Mouse (Mus musculus) cerebellum, adult 11-12 months (tissue): Measurements from ENCODE around the gene Ugt2b38.
"Not testable (repeated sequence)": the region's sequence is repeated elsewhere in the genome, so short reads cannot be mapped to it uniquely, and the experiment has no call there.

Source experiments
- DNase-seq: peaks from one replicate; pipeline ENCODE4 v3.0.0; 2022

Ugt2b38 gene

DNA sequence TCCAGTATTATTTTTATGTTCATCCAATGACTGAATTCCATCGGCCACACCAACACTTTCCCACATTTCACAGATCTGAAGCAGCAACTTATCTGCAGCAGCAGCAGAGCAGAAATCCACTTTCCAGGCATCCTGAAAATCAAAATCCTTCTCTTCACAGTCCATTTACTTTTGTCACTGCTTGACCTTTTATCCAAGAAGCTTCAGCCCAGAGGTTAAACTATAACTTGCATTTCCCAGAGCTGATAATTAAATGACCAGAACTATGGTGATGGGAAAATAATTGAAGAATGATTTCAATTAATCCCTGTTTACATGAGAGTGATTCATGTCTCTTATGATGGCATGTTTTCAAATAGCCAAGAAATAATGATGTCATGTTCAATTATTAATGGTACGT, at the start of gene Ugt2b38:
TSS of gene Ugt2b38 (minus strand) at position 163 of the 400 bp plus-strand sequence.
- not testable (repeated sequence) for DNase-seq

DNA sequence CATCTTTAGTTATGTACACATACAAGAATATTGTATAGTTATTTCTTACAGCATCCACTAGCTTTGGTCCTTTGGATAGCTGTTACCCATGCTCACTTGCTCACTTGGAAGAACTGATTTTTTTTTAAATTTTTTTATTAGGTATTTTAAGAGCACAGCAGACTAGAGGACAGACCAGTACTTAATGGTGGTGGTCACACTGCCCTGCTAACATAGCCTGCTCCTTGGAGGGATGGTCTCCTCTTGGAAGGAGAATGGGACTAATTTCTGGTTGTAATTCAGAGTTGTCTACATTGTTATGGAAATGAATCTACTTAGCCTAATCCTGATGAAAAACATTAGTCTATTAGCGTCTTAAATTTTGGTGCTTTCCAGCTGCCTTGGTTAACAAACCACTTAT, 34.8 kb upstream of the Ugt2b38 start:
- DNase-seq: no peak

DNA sequence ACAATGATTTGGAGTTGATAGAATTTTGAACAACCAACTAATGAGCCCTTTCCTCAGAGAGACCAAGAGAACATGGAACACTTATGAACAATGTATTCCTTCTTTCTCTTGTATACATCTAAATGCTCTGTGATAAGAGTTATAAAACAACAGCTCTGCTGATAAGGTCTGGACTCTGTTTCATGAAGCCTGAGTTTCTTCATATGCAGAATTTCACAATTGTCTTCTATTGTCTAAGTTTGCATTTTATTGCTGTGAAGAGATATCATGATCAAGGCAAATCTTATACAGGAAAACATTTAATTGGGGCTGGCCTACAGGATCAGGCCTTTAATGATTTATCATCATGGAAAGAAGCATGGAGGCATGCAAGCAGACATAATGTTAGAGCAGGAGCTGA, 33.7 kb upstream of the Ugt2b38 start:
- DNase-seq: no peak

DNA sequence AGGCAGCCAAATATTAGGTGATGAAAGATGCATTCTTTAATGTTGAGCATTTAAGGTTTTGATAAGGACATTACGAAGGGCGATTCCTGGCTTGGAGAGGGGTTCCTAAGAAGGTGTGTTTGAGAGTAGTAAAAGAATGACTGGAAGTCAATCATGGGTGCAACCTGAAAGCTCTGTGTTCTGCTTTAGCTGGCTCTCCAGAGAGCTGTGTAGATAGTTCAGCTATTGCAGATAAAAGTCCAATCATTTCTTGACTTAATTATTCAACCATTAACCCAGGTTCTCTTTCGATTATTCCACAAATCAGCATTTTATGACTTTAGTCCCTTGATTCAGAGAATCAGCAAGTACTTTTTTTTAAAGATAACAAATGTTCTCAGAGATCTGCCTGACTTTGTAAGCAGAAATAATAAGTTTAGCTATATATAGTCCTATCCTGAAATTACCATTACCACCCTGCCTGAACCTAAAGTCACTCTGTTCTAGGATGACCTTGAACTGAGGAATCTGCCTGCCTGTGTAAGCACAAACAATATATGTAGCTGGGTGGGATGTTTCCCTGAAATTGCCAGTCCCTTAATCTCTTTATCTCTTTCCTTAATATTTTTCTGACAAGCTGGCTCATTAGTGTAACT, 32.3 kb upstream of the Ugt2b38 start:
- no peak for DNase-seq

DNA sequence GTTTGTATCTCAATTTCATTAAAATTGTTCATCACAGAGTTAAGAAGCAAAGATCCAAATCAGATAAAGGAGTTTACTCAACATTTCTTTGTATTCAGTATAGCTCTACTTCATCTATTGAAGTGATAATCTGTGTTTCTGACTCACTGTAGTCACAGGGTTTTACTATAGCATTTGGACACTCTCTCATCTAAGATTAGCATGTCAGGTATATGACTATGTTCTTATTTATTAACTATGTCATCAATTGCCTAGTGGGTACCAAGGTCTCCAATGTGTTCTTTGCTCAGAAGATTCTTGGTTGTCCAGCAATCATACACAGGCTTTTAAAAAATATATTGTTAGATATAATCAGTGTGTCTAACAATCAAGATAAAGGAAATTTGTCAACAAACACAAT, 31.5 kb upstream of the Ugt2b38 start:
- no peak for DNase-seq

DNA sequence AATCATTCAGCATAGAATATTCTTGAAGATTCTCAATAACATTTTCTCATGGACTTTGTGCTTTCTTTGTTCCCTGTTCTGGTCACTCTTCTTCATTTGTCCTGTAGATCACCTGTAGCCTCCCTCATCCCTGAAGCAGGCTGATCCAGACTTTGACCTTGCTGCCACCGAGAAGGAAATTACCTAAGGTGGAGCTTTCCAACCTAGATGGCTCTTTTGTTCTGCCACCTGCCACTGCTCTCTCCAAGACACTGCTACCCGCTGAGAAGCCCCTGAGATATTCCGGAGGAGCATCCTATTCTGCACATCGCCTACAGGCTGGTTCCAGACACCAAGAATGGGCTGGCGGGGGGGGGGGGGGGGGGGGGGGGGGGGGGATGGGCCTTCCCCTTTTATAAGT, 28.5 kb upstream of the Ugt2b38 start:
- DNase-seq: not testable (repeated sequence)

DNA sequence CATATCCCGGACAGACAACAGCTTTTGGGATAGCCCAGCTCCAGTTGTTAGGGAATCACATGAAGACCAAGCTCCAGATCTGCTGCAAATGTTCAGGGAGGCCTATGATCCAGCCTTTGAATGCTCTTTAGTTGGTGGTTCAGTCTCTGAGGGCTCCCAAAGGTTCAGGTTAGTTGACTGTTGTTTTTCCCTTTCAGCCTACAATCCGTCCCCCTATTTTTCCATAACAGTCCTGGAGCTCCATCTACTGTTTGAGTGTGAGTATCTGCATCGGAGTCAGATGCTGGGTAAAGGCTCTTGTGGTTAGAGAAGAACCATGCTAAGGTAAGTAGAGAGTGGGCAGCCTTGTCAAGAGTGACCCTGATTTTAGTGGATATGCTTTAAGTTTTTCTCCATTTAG, 12.3 kb upstream of the Ugt2b38 start:
- DNase-seq: no peak

DNA sequence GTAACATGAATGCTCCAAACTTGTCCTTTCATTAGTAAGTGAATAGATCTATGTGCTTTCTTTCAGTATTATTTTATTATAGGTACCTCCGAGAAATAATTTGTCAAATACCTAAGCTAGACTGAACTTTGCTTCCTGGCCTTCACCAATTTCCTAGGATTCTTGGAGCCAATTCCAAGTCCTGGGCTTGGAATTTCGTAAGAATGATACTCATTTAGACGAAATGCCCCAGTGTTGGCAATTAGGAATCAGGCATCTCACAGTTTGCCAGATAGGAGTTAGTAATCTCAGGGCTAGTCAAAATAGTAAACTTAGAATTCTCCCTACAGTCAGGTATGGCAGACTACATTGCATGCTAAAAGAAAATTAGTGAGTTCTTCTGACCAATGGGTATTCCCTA, 1.7 kb upstream of the Ugt2b38 start:
- DNase-seq: no peak

DNA sequence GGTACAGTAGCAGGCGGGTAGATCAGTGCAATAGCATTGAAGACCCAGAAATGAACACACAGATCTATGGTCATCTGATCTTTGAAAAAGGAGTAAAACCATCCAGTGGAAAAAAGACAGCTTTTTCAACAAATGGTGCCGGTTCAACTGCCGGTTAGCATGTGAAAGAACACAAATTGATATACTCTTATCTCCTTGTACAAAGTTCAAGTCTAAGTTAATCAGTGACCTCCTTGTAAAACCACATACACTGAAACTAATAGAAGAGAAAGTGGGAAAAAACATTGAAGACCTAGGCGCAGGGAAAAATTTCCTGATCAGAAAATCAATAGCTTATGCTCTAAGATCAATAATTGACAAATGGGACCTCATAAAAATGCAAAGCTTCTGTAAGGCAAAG, 27.0 kb downstream of the Ugt2b38 start:
- DNase-seq: no peak

DNA sequence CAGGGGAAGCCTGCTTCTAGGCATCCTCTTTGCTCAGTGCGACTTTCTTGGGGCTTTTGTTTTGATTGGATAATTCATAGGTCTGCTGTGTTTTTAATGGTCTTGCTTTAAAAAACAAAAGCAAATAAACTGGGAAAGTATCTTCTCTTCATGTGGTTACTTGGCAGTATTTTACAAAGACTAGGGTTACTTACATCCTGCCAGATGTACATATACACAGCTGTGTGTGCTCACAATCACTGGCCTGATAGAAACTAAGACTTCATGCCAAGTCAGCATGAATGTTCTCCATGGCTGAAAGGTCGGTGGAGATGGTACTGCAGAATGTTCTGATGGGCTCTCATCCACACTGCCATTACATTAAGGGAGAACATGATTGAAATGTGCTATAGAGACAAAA, 33.2 kb downstream of the Ugt2b38 start:
- no peak for DNase-seq

DNA sequence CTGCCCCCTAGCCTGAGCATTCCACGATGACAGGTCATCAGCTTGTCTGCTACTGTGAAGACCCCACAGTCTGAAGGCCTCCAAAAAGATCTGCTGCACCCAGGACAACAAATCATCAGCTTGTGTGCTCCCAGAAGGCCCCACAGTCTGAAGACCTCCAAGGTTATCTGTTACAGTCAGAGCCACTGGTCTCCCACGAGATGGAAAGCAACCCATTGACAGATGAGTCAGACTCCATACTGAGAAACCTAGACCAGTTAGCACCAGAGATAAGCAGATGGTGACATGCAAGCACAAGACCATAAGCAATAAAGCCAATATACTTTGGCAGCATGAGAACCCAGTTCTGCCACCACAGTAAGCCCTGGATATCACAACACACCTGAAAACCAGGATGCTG, 43.8 kb downstream of the Ugt2b38 start:
- DNase-seq: no peak

DNA sequence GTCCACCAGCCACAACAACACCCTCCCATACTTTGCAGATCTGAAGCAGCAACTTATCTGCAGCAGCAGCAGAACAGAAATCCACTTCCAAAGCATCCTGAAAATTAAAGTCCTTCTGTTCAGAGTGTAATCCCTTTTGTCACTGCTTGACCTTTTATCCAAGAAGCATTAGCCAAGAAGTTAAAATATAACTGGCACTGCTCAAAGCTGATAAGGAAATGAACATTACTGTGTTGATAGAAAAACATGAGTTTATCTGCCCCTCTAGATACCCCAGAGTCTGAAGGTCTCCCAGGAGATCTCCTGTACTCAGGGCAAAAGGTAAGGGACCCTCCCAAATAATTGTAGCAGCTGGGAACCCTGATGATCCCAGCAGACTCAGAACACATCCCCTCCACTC, 44.2 kb downstream of the Ugt2b38 start:
- DNase-seq: no peak

DNA sequence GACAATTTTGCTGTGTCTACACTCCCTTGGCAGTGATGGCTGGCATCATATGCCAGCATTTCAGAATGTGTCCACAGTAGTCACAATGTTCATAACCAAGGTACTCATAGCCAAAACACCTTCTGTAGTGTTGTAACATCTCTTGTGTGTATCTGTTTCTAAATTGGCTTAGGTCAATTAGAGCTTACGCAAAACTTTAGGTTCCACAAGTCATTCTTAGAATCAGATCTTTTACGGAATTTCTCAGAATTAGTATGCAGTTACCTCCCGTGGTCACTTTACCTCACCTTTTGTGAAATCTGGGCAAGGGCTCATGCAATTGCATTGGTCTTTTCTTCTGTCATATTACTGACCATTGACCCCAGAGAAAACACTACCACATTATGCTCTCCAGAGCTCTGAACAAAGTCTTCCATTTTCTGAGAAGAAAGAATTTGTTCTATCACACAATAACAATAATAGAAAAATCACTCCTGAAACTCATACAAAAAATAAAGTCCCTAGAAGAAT, 48.1 kb downstream of the Ugt2b38 start:
- DNase-seq: no peak

DNA sequence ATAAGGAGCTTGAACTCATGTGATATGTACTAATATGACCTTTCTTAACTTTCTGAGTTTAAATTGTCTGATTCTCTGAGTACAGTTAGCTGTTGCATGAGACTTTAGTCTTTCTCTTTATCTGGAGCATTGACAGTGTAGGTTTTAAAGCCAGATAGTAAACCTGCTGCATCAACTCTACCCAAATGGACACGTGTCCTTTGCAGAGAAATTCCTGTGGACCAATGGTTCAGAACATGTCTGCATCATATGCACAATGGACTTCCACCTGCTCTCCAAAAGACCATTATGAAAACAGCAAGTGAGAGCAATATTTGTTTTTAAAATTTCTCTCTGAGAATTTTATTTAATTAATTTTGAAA, 50.5 kb downstream of the Ugt2b38 start:
- no peak for DNase-seq

DNA sequence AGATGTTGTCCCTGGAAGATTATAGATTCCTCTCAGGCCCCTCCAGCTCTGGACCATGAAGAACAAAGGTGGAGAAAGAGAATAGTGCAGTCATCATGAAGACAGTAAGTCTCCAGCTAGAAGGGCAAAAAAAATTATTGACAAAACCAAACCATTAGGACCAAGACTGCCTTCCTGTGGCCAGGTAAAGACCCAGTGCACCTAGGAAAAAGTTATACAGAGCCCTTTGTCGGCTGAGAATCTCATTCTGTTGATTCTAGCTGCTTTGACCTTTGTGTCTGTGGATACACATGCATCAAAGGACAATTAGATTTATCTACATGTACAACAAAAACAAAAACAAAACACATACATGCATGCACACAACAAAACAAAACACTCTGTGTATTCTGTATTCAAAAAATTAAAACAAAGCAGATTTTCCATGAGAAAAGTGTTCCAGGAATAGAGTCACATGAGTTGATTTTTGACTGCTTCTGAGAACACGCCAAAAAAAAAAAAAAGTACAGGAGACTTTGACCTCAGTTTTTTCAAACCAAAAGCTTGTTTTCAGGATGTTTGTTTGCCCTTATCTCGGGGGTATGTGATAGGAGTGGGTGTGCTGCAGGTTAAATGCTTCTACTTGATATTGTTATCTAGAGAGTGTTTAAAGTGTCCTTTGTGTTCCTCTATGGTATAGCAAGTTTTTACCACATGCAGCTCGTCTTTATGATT, 51.1 kb downstream of the Ugt2b38 start:
- DNase-seq: not testable (repeated sequence)
